Mouse (Mus musculus) liver, adult 2 months (tissue): ENCODE measurements around the gene Trp73.

Source experiments
- CTCF ChIP-seq: fragments of 200-500 bp; IDR thresholded peaks from 2 replicates; pipeline ENCODE4 v1.5.1; 2011; ENCODE audit warnings: low read depth, low read length, control low read depth
- POLR2A ChIP-seq: fragments of 200-500 bp; IDR thresholded peaks from 2 replicates; pipeline ENCODE4 v1.6.1; 2011; ENCODE audit warnings: low read length, control low read depth; ENCODE audit not compliant: insufficient read depth; ENCODE audit errors: extremely low read depth

- no peak for TF ChIP-seq CTCF
- TF ChIP-seq POLR2A: no peak
These were observed 54.2 kb downstream of the Trp73 start for GRCm38 (mm10) chr4:154085856-154086255.
